Mouse (Mus musculus): ENCODE measurements around the gene Lrrfip2. TPM values are rescaled to one million over a fixed set of nuclear protein-coding genes. Genes with fewer than 3 reads are reported as not detected.

The Lrrfip2 gene
- polyA plus RNA-seq, 1 experiment from 2014 or later, result 50.9 TPM

DNA sequence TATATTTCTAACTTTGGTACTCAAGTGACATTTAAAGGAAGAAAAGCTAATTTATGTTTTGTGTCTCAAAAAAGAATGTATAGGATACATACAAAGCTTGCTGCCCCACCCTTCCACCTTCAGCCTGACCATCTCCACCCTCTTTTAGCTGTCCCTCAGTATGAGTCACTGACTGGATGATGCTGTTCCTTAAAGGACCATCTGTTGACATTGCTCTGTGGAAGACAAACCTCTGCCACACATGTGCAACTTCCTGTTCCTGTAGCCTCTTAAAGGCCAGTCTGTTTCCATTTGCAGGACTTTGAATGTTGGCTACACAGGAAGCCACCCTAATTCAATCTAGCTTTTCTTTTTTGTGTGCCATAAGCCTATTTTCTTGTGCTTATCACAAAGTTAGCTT lies 99.0 kb downstream of the Lrrfip2 start:
- no peak overlapping the region for H3K4me3 ChIP-seq
- no peaks in the 10 kb centered on the region for H3K9me3 ChIP-seq
- H3K27me3 ChIP-seq (ENCODE audit: insufficient read depth, poor library complexity, severe bottlenecking), result no peaks in the 10 kb centered on the region
- peaks cover 26% of the 10 kb centered on the region for H3K4me1 ChIP-seq
- no peak for DNase-seq (ENCODE audit: low spot score)
- H3K36me3 ChIP-seq, result peaks cover 57% of the 10 kb centered on the region
- H3K27ac ChIP-seq, result no peak overlapping the region

DNA sequence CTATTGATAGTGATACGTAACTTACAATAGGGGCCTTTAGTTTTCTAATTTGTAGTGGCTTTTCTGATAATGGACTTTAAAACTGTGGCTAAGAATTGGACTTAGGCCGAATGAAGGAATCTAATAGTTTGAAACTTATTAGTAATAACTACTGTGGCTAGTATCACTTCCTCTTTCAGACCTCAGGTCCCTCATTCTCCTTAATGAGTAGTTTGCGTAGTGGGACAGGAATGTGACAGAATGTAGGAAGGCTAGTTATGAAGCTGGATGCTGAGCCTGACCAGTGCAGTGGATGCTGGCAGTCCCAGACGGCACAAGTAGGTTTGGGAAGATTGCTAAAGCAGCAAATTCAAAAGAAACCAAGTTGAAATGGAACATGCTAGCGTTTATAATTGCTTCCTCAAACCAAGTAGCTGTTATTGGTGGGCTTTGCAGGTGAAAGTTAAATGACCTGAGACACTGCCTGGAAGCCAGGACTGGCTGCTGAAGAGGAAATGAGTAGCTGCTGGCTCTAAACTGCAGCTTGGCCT lies 103.2 kb downstream of the Lrrfip2 start:
- Histone ChIP-seq H3K4me1 (peaks cover 2% of the 10 kb centered on the region; the same call in 1 of the 2 replicates), H3K9me3 (no peaks in the 10 kb centered on the region), H3K27me3 (ENCODE audit: insufficient read depth, poor library complexity, severe bottlenecking) (no peaks in the 10 kb centered on the region), H3K36me3 (peaks cover 75% of the 10 kb centered on the region), H3K27ac (no peak overlapping the region), H3K4me3 (no peak overlapping the region)
- DNase-seq (ENCODE audit: low spot score), result no peak
- 86% methylated on average over 5 of the region's 5 CpGs for WGBS

DNA sequence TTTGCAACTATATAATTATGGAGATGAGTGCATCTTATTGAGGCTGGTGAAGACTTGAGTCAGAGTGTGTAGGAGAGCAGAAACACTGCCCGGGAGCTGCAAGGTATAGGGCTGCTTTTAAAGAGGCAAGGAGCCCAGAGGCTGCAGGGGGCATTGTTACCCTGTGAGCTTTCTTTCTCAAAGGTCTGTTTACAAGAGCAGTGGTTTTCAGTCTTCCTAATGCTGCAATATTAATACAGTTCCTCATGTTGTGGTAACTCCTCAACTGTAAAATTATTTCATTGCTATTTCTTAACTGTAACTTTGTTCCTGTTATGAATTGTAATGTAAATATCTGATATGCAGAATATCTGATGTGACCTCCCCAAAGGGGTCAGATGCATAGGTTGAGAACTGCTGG lies 104.2 kb downstream of the Lrrfip2 start:
- H3K27me3 ChIP-seq (ENCODE audit: insufficient read depth, poor library complexity, severe bottlenecking), result no peaks in the 10 kb centered on the region
- H3K27ac ChIP-seq, result no peak overlapping the region
- H3K36me3 ChIP-seq, result peaks cover 75% of the 10 kb centered on the region
- DNase-seq (ENCODE audit: low spot score), result no peak
- H3K4me1 ChIP-seq, result peaks cover 7% of the 10 kb centered on the region; the same call in 1 of the 2 replicates
- WGBS, result 84% methylated on average over 1 of the region's 1 CpGs
- H3K9me3 ChIP-seq, result no peaks in the 10 kb centered on the region
- H3K4me3 ChIP-seq, result no peak overlapping the region

DNA sequence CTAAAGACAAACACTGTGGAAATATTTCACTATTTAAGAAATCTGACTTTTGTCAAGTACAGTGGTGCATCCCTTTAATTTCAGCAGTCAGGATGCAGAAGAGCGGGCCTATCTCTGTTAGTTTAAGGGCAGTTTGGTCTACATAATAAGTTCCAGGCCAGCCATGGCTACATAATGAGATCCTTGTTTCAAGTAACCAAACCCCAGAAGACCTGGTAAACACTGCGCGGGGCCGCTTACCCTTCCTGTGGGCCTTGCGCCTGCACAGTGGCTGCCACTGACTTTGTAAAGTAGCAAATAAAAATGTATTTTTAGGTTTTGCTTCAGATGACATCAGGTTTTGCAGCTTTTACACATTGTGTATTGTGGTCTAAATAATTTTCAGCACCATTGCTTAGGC lies 106.0 kb downstream of the Lrrfip2 start:
- H3K36me3 ChIP-seq, result peaks cover 81% of the 10 kb centered on the region

DNA sequence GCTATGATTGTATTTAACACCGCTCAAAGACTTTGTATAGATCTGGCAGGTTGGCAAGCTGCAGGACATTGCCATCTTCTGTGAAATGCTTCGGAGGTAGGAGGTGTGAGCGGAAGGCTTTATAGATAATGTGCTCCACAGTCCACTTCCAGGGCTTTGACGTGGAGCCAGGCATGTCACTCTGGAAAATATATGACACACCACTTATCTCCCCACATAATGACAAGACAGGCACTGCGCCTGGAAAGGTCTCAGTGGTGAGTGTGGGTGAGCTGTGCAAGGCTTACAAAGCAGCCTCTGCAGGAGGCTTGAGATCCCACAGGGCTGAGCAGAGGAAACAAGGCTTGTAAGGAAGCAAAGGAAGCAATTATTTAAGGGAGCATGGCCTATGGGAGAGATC lies 111.1 kb downstream of the Lrrfip2 start:
- 41% methylated on average over 5 of the region's 5 CpGs for WGBS
- Histone ChIP-seq H3K27ac (peak overlapping the region; percentile 17; the same call in 1 of the 2 replicates), H3K27me3 (ENCODE audit: insufficient read depth, poor library complexity, severe bottlenecking) (no peaks in the 10 kb centered on the region), H3K4me1 (peaks cover 41% of the 10 kb centered on the region), H3K9me3 (no peaks in the 10 kb centered on the region), H3K4me3 (no peak overlapping the region), H3K36me3 (peaks cover 83% of the 10 kb centered on the region)
- peak; percentile 84 for DNase-seq (ENCODE audit: low spot score)

More for the DNA sequence above, 106.0 kb downstream of the Lrrfip2 start:
- peaks cover 22% of the 10 kb centered on the region for H3K4me1 ChIP-seq
- 86% methylated on average over 5 of the region's 5 CpGs for WGBS
- H3K9me3 ChIP-seq, result no peaks in the 10 kb centered on the region
- H3K27me3 ChIP-seq (ENCODE audit: insufficient read depth, poor library complexity, severe bottlenecking), result no peaks in the 10 kb centered on the region
- DNase-seq (ENCODE audit: low spot score), result no peak
- H3K4me3 ChIP-seq, result no peak overlapping the region
- H3K27ac ChIP-seq, result no peak overlapping the region

DNA sequence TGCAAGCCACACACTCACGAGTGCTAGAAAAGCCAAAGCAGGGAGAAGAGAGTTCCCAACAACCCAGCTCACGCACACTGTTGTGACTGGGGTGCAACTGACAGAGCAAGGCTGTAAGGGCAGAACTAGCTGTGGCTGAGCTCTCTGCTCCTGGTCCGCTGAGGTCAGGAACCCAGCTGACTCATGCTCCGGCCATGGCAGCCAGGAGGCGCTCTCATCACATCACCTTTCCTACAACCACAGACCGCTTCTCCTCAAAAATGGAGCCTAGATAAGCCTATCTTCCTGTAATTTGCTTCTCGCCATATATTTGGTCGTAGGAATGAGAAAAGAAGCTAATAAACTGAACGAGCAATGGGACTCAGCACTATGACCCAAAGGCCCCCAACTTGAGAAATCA lies 117.3 kb downstream of the Lrrfip2 start:
- no peak overlapping the region for H3K27ac ChIP-seq

DNA sequence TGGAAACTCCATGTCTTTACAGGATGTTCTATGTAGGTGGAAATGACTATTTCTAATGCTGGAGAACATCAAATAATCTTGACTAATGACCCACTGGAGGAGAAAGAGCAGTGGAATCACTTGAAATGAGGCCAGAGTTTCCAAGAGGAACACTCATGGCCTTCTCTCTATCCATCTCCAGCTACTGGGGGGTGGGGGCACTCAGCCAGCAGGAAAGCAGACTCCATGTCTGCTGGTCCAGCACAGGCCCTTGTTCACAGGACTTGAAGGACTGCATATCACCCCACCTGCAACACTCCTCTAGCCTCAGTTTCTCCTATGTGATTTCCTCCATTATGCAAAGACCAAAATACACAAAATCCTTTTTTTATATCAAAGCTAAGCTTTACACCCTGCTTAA lies 120.3 kb downstream of the Lrrfip2 start:
- no peak for DNase-seq (ENCODE audit: low spot score)
- no peak overlapping the region for H3K27ac ChIP-seq
- H3K4me3 ChIP-seq, result no peak overlapping the region
- peaks cover 28% of the 10 kb centered on the region for H3K4me1 ChIP-seq
- H3K36me3 ChIP-seq, result peaks cover 86% of the 10 kb centered on the region
- H3K9me3 ChIP-seq, result no peaks in the 10 kb centered on the region
- H3K27me3 ChIP-seq (ENCODE audit: insufficient read depth, poor library complexity, severe bottlenecking), result no peaks in the 10 kb centered on the region

More for the DNA sequence above, 117.3 kb downstream of the Lrrfip2 start:
- DNase-seq (ENCODE audit: low spot score), result no peak
- WGBS, result 85% methylated on average over 9 of the region's 9 CpGs
- Histone ChIP-seq H3K9me3 (no peaks in the 10 kb centered on the region), H3K27me3 (ENCODE audit: insufficient read depth, poor library complexity, severe bottlenecking) (no peaks in the 10 kb centered on the region), H3K36me3 (peaks cover 87% of the 10 kb centered on the region), H3K4me3 (no peak overlapping the region), H3K4me1 (peaks cover 10% of the 10 kb centered on the region)

DNA sequence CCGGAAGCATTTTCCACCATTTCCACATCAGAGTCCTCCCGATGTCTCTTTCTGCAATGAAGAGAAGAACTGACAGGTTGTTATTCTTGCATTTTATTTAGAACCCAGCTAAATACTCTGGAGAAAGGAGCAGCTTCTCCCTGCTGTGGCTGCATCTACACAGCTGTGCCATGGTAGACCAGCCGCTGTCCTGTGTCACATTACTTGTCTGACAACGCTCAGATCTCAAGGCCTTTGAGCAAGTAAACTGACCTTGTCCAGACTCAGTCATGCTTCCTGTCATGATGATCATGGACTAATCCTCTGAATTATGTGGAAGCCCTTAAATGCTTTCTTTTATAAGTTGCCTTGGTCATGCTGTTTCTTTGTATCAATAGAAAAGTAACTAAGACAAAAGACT lies 122.4 kb downstream of the Lrrfip2 start:
- peaks cover 35% of the 10 kb centered on the region for H3K4me1 ChIP-seq
- no peaks in the 10 kb centered on the region for H3K9me3 ChIP-seq
- no peak overlapping the region for H3K27ac ChIP-seq
- no peaks in the 10 kb centered on the region for H3K27me3 ChIP-seq (ENCODE audit: insufficient read depth, poor library complexity, severe bottlenecking)
- 85% methylated on average over 4 of the region's 4 CpGs for WGBS
- H3K4me3 ChIP-seq, result no peak overlapping the region
- H3K36me3 ChIP-seq, result peaks cover 74% of the 10 kb centered on the region
- no peak for DNase-seq (ENCODE audit: low spot score)

DNA sequence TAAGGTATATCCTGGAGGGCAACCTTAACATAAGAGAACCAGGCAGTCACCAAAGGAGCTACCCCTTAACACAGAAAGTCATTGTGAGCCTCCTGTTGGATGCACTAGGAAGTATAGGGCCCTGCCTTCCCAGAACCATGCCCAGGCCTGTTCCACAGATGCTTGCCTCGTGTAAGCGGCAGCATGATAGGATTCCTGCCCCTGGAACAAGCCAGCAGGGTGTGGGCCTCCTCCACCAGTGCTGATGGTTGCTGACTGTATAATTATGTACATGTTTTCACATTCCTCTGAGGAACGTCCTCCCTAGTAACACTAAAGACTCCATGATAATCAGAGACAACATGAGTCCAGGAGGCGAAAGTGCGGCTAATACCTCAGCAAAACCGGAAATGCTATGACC lies 126.0 kb downstream of the Lrrfip2 start:
- Histone ChIP-seq H3K4me1 (peaks cover 53% of the 10 kb centered on the region), H3K36me3 (peaks cover 59% of the 10 kb centered on the region), H3K9me3 (no peaks in the 10 kb centered on the region), H3K27ac (no peak overlapping the region), H3K4me3 (no peak overlapping the region), H3K27me3 (ENCODE audit: insufficient read depth, poor library complexity, severe bottlenecking) (no peaks in the 10 kb centered on the region)
- 72% methylated on average over 6 of the region's 6 CpGs for WGBS
- DNase-seq (ENCODE audit: low spot score), result no peak

DNA sequence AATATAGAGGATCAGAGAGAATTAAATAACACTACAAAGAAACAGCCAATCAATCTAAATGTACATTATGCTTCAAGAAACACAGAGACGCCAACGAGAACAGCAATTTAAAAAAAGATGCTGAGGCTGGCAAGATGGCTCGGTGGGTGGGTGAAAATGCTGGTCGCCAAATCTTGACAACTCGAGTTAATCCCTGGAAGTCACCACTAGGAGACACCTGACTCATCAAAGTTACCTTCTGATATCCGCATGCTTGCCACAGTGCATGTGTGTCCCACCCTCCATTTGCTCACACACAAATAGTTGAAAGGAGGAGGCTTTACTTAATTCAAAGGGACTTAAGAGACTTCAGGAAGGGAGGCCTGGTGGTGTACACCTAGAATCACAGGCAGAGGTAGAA lies 128.2 kb downstream of the Lrrfip2 start:
- 78% methylated on average over 6 of the region's 6 CpGs for WGBS
- Histone ChIP-seq H3K4me1 (peaks cover 55% of the 10 kb centered on the region), H3K9me3 (no peaks in the 10 kb centered on the region), H3K36me3 (peaks cover 58% of the 10 kb centered on the region), H3K27ac (no peak overlapping the region), H3K4me3 (no peak overlapping the region), H3K27me3 (ENCODE audit: insufficient read depth, poor library complexity, severe bottlenecking) (no peaks in the 10 kb centered on the region)
- no peak for DNase-seq (ENCODE audit: low spot score)

DNA sequence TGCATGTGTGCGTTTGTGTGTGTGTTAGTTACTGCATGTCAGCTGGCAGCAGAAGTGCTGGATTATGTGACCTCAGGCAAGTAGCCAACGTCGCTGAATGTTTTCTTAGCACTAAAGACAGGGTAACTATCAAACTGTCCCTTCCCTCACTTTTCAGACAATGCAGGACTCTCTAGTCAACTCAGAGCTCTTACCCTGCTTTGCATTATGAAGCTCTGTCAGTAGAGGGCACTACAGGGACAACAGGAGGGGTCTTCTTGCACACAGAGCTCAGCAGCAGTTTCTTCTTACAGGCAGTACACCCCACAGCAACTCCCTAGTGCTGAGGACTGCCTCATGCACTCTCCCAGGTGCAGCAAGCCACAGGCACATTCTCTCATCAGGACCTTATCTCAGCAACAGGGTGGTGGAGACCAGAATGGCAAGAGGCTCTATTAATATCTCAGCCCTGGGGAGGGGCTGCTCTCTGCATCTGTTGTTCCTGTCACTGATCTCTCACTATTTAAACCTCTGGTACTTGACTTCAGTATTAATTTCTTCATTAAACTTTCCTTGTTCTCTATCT lies 130.4 kb downstream of the Lrrfip2 start:
- Histone ChIP-seq H3K9me3 (no peaks in the 10 kb centered on the region), H3K4me1 (peaks cover 38% of the 10 kb centered on the region), H3K27me3 (ENCODE audit: insufficient read depth, poor library complexity, severe bottlenecking) (no peaks in the 10 kb centered on the region), H3K4me3 (no peak overlapping the region), H3K36me3 (peaks cover 69% of the 10 kb centered on the region), H3K27ac (peak overlapping the region; percentile 59)
- WGBS, result 73% methylated on average over 3 of the region's 3 CpGs
- peak; percentile 84 for DNase-seq (ENCODE audit: low spot score)

DNA sequence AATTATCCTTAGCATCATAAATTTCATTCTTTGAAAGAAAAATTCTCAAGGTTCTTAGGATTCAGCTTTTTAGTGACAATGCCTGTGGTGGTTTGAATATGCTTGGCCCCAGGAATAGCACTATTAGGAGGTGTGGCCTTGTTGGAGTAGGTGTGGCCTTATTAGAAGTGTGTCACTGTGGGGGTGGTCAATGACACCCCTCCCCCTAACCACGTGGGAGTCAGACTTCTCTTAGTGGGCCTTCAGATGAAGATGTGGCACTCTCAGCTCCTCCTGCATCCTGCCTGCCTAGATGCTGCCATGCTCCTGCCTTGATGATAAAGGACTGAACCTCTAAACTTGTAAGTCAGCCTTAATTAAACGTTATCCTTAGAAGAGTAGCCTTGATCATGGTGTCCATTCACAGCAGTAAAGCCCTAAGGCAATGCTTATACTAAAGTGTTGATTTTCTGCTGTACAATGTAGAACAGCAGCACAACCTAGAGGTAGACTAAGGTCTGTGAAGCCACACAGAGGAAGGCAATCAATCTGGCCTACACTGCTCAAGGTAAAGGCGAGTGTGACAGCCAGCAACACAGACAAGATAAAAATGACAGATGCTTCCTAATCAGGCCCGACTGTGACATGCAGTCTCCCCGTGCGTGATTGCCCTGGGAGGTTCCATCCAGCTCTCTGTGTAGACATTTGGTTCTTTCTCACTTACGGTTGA lies 134.9 kb downstream of the Lrrfip2 start:
- 42% methylated on average over 7 of the region's 7 CpGs for WGBS

DNA sequence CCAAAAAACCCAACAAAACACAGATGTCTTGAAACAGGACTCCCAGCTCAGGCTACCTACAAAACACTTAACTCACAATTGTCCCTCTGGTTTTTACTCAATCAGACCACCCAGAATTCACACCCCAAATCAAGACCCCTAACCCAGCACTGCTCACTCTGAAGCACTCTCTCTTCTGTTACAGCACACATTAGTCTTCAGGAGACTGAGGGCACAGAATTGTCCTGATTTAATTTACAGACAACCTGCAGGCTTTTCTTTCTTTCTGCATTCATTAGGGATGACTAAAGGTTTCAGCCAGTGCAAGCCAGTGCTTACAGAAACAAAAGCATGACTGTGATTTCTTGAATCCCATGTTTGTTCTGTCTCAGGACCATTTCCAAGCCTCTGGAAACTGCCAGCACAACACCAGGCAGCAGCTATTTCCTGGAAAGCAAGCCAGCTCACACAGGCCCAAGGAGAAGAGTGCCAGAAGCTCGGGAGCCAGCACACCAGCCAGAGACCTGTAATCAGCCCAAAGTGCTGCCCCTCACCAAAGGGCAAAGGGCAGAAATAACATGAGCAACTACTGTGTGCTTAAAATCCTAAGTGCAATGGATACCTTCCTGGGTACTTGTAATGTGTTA lies 143.1 kb downstream of the Lrrfip2 start:
- Histone ChIP-seq H3K4me3 (no peak overlapping the region), H3K27ac (no peak overlapping the region), H3K27me3 (ENCODE audit: insufficient read depth, poor library complexity, severe bottlenecking) (no peaks in the 10 kb centered on the region), H3K9me3 (no peaks in the 10 kb centered on the region), H3K36me3 (peaks cover 81% of the 10 kb centered on the region), H3K4me1 (no peaks in the 10 kb centered on the region)
- WGBS, result 55% methylated on average over 1 of the region's 1 CpGs
- DNase-seq (ENCODE audit: low spot score), result peak; percentile 68

More for the DNA sequence above, 134.9 kb downstream of the Lrrfip2 start:
- H3K9me3 ChIP-seq, result no peaks in the 10 kb centered on the region
- no peak overlapping the region for H3K4me3 ChIP-seq
- H3K27me3 ChIP-seq (ENCODE audit: insufficient read depth, poor library complexity, severe bottlenecking), result no peaks in the 10 kb centered on the region
- peaks cover 83% of the 10 kb centered on the region for H3K36me3 ChIP-seq
- DNase-seq (ENCODE audit: low spot score), result no peak
- H3K4me1 ChIP-seq, result peaks cover 21% of the 10 kb centered on the region
- no peak overlapping the region for H3K27ac ChIP-seq
